ENCODE assay signal across 13 mouse cellular contexts in the genomic region with DNA sequence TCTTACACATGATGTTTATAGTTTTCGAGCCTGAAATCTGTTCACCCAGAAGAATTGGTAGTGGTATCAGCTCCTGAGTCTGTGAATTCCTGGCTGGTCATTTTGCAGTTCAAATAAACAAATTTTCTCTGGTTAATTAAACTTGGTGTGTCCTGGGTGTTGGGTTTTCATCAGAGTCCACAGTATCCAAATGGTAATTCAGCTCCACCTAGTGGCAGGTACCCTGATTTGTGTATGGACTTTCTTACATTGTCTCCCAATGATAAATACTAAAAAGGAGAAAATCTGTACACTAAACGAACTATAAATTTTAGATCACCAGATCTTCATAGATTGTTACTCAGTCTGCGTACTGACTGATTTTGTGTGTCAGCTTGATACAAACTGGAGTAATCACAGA. TPM values are rescaled to one million over a fixed set of nuclear protein-coding genes. Genes with fewer than 3 reads are reported as not detected.
A peak's percentile ranks its signal among the peaks of the same experiment; 100 is the strongest.
DNase-seq lines count a peak whose midpoint lies in the region; ATAC-seq lines count a peak whose summit lies in the region.
"Had no signal": no experiment of that assay in that cellular context is flagged by ENCODE, and none has a peak within 500 bp of the region (broad histone marks: within the 10 kb centered on the region; RNA-seq: fewer than 3 reads in every experiment).

No protein-coding gene starts in this region.

- no peak overlapping the region for H3K4me2 ChIP-seq in kidney, embryonic 16.5 days (replicated peaks; ENCODE audit: low read depth, low read length)
- H3K4me2 ChIP-seq: embryonic facial prominence, embryonic 12.5 days had no signal

- 65% methylated on average over 3 of the region's 3 CpGs for WGBS in kidney, embryonic 16.5 days

- H3K27me3 ChIP-seq in kidney, embryonic 16.5 days (ENCODE audit: insufficient read depth, low read length) = no peaks in the 10 kb centered on the region
- H3K27me3 ChIP-seq: embryonic facial prominence, embryonic 12.5 days had no signal

- peak; percentile 22 for DNase-seq in adrenal gland, postnatal 10 days
- DNase-seq in adrenal gland, postnatal 25 days = no peak
- DNase-seq in layer of hippocampus, adult 9-11 months = peak; percentile 2
- DNase-seq in layer of hippocampus, postnatal 25 days (ENCODE audit: extremely low spot score in 1 of 2, low spot score in 1 of 2) = no peak
- DNase-seq in ES-CJ7 (ENCODE audit: low read depth, low spot score) (peak; percentile 41), MN1 (ENCODE audit: low spot score) (no peak)
- no peak for DNase-seq in thymus, adult 18-20 months
- DNase-seq: B cell, adult 2 months; heart, adult 11 months; lung, adult 18-20 months had no signal

- H3K9ac ChIP-seq in kidney, embryonic 16.5 days (replicated peaks; ENCODE audit: low read length) = no peak overlapping the region
- H3K9ac ChIP-seq: embryonic facial prominence, embryonic 12.5 days had no signal

- no peaks in the 10 kb centered on the region for H3K36me3 ChIP-seq in kidney, embryonic 16.5 days (ENCODE audit: insufficient read depth, low read length)
- H3K36me3 ChIP-seq: embryonic facial prominence, embryonic 12.5 days had no signal

- H3K9me3 ChIP-seq in kidney, embryonic 16.5 days (ENCODE audit: low read length) = no peaks in the 10 kb centered on the region
- H3K9me3 ChIP-seq: embryonic facial prominence, embryonic 12.5 days had no signal

- peak; percentile 71; the same call in 1 of the 2 replicates for ATAC-seq in kidney, embryonic 16.5 days (ENCODE audit: low FRiP score, low TSS enrichment)

- no peak overlapping the region for H3K27ac ChIP-seq in kidney, embryonic 16.5 days (ENCODE audit: low read length)
- H3K27ac ChIP-seq: embryonic facial prominence, embryonic 12.5 days had no signal

- no peaks in the 10 kb centered on the region for H3K4me1 ChIP-seq in kidney, embryonic 16.5 days (ENCODE audit: insufficient read depth, low read length)
- H3K4me1 ChIP-seq: embryonic facial prominence, embryonic 12.5 days had no signal

- no peak overlapping the region for H3K4me3 ChIP-seq in kidney, embryonic 16.5 days (ENCODE audit: low read length)
- H3K4me3 ChIP-seq: embryonic facial prominence, embryonic 12.5 days had no signal

RNA-seq across cellular contexts. Expression of gene Ugt2a3, which starts 3.4 kb away (rescaled TPM):
- total RNA-seq in adrenal gland, postnatal 10 days (2021) = 1 to 10 TPM in 1 of 2 experiments, under 1 TPM in 1; 0.85 to 1.7 TPM
- total RNA-seq in adrenal gland, postnatal 25 days (2021) = 0.86 TPM in 1 of 2 replicates, not detected in the other
- not detected for total RNA-seq in layer of hippocampus, postnatal 25 days (2021)
- 0.12 and 0.15 TPM in 2 replicates for polyA plus RNA-seq in kidney, embryonic 16.5 days (2015; fragmentation: Nextera tagmentation; extraction: Ambion mirVana)
- polyA plus RNA-seq: embryonic facial prominence, embryonic 12.5 days; spleen, adult 2 months had no signal

Comparison
In these comparisons a context has a peak if more than half of its experiments do, and no peak if none do; other contexts are left out.
1. DNase-seq: peak in adrenal gland, postnatal 10 days (single experiment), layer of hippocampus, adult 9-11 months (single experiment) and ES-CJ7 (single experiment); none in adrenal gland, postnatal 25 days (single experiment), layer of hippocampus, postnatal 25 days (0 of 2), MN1 (single experiment) and thymus, adult 18-20 months (0 of 2).